Mouse (Mus musculus): ENCODE measurements around the gene Zfp605. TPM values are rescaled to one million over a fixed set of nuclear protein-coding genes. Genes with fewer than 3 reads are reported as not detected.

Zfp605 gene
- polyA plus RNA-seq, 1 experiment = 2.1 TPM

GRCm38 (mm10) chr5:110139325-110139724, 29.4 kb downstream of the Zfp605 start:
- peaks cover 5% of the 10 kb centered on the region for H3K36me3 ChIP-seq (ENCODE audit: control insufficient read depth, insufficient read depth)
- H3K79me2 ChIP-seq (ENCODE audit: control insufficient read depth, insufficient read depth) = peaks cover 12% of the 10 kb centered on the region
- H3K4me3 ChIP-seq = no peak overlapping the region
- no peaks in the 10 kb centered on the region for H3K27me3 ChIP-seq (ENCODE audit: control insufficient read depth, insufficient read depth, insufficient read length)
- no peak for TF ChIP-seq MYOD1 (IDR thresholded peaks at IDR 0.05; ENCODE audit: control insufficient read depth in 1 of 3, insufficient read length in 2 of 3, low read depth in 2 of 3)
- TF ChIP-seq MAX (IDR thresholded peaks at IDR 0.05; ENCODE audit: low read depth) = no peak
- no peak for TF ChIP-seq E2F4 (IDR thresholded peaks at IDR 0.05; ENCODE audit: insufficient read depth)
- TF ChIP-seq REST (IDR thresholded peaks at IDR 0.05; ENCODE audit: insufficient read depth, insufficient read length) = no peak
- TF ChIP-seq MYOG (IDR thresholded peaks at IDR 0.05; ENCODE audit: control insufficient read depth in 1 of 3, insufficient read depth in 1 of 3, insufficient read length in 2 of 3, low read depth in 2 of 3) = no peak
- TF ChIP-seq SRF (IDR thresholded peaks at IDR 0.05; ENCODE audit: control insufficient read depth, insufficient read length, low read depth) = no peak
- TF ChIP-seq CEBPB (IDR thresholded peaks at IDR 0.05; ENCODE audit: insufficient read depth, poor library complexity, severe bottlenecking) = no peak
- no peak for TF ChIP-seq POLR2AphosphoS2 (IDR thresholded peaks at IDR 0.05; ENCODE audit: insufficient read length, low read depth)
- no peak for TF ChIP-seq TCF3 (IDR thresholded peaks at IDR 0.05; ENCODE audit: insufficient read length, low read depth)
- TF ChIP-seq USF1 (IDR thresholded peaks at IDR 0.05; ENCODE audit: low read depth) = no peak
- TF ChIP-seq POLR2A (IDR thresholded peaks at IDR 0.05; ENCODE audit: insufficient read length, low read depth) = no peak
- no peak for TF ChIP-seq TCF12 (IDR thresholded peaks at IDR 0.05; ENCODE audit: insufficient read depth, poor library complexity, severe bottlenecking)
- H3K4me2 ChIP-seq (ENCODE audit: low read depth) = no peak overlapping the region
- H3ac ChIP-seq (ENCODE audit: control insufficient read depth, insufficient read length) = no peak overlapping the region

DNA sequence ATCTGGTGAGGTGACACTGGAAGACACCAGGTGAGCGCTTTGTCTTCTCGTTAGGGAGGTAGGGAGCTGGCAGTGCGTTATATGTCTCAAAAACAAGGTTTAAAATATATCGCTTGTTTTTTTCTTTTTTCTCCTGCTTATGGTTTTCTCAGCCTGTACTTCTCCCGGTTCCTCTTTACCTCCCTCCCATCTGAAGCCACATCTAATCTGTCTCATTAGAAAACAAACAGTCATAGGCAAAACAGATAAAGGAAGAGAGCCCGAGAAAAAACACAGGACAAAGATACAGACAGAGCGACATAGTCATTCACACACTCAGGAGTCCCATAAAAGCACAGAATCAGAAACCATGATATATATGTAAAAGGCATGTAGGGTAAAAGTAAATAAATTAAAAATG, 30.5 kb downstream of the Zfp605 start:
- Histone ChIP-seq H3K79me2 (ENCODE audit: control insufficient read depth, insufficient read depth) (peaks cover 12% of the 10 kb centered on the region), H3K4me3 (no peak overlapping the region), H3K27me3 (ENCODE audit: control insufficient read depth, insufficient read depth, insufficient read length) (no peaks in the 10 kb centered on the region), H3K36me3 (ENCODE audit: control insufficient read depth, insufficient read depth) (peaks cover 10% of the 10 kb centered on the region), H3K4me2 (ENCODE audit: low read depth) (no peak overlapping the region), H3ac (ENCODE audit: control insufficient read depth, insufficient read length) (no peak overlapping the region)
- no peak for TF ChIP-seq TCF12 (IDR thresholded peaks at IDR 0.05; ENCODE audit: insufficient read depth, poor library complexity, severe bottlenecking)
- TF ChIP-seq REST (IDR thresholded peaks at IDR 0.05; ENCODE audit: insufficient read depth, insufficient read length) = no peak
- TF ChIP-seq E2F4 (IDR thresholded peaks at IDR 0.05; ENCODE audit: insufficient read depth) = no peak
- TF ChIP-seq USF1 (IDR thresholded peaks at IDR 0.05; ENCODE audit: low read depth) = no peak
- TF ChIP-seq POLR2AphosphoS2 (IDR thresholded peaks at IDR 0.05; ENCODE audit: insufficient read length, low read depth) = no peak
- no peak for TF ChIP-seq CEBPB (IDR thresholded peaks at IDR 0.05; ENCODE audit: insufficient read depth, poor library complexity, severe bottlenecking)
- TF ChIP-seq POLR2A (IDR thresholded peaks at IDR 0.05; ENCODE audit: insufficient read length, low read depth) = no peak
- no peak for TF ChIP-seq MYOD1 (IDR thresholded peaks at IDR 0.05; ENCODE audit: control insufficient read depth in 1 of 3, insufficient read length in 2 of 3, low read depth in 2 of 3)
- TF ChIP-seq MYOG (IDR thresholded peaks at IDR 0.05; ENCODE audit: control insufficient read depth in 1 of 3, insufficient read depth in 1 of 3, insufficient read length in 2 of 3, low read depth in 2 of 3) = no peak
- TF ChIP-seq TCF3 (IDR thresholded peaks at IDR 0.05; ENCODE audit: insufficient read length, low read depth) = no peak
- no peak for TF ChIP-seq MAX (IDR thresholded peaks at IDR 0.05; ENCODE audit: low read depth)
- no peak for TF ChIP-seq SRF (IDR thresholded peaks at IDR 0.05; ENCODE audit: control insufficient read depth, insufficient read length, low read depth)

- Histone ChIP-seq H3ac (ENCODE audit: control insufficient read depth, insufficient read length) (no peak overlapping the region), H3K4me2 (ENCODE audit: low read depth) (no peak overlapping the region), H3K27me3 (ENCODE audit: control insufficient read depth, insufficient read depth, insufficient read length) (no peaks in the 10 kb centered on the region), H3K79me2 (ENCODE audit: control insufficient read depth, insufficient read depth) (no peaks in the 10 kb centered on the region), H3K4me3 (no peak overlapping the region), H3K36me3 (ENCODE audit: control insufficient read depth, insufficient read depth) (peaks cover 23% of the 10 kb centered on the region)
- TF ChIP-seq MAX (IDR thresholded peaks at IDR 0.05; ENCODE audit: low read depth) (no peak), E2F4 (IDR thresholded peaks at IDR 0.05; ENCODE audit: insufficient read depth) (no peak), USF1 (IDR thresholded peaks at IDR 0.05; ENCODE audit: low read depth) (no peak), SRF (IDR thresholded peaks at IDR 0.05; ENCODE audit: control insufficient read depth, insufficient read length, low read depth) (no peak), MYOG (IDR thresholded peaks at IDR 0.05; ENCODE audit: control insufficient read depth in 1 of 3, insufficient read depth in 1 of 3, insufficient read length in 2 of 3, low read depth in 2 of 3) (no peak), POLR2A (IDR thresholded peaks at IDR 0.05; ENCODE audit: insufficient read length, low read depth) (no peak), CEBPB (IDR thresholded peaks at IDR 0.05; ENCODE audit: insufficient read depth, poor library complexity, severe bottlenecking) (no peak), POLR2AphosphoS2 (IDR thresholded peaks at IDR 0.05; ENCODE audit: insufficient read length, low read depth) (no peak), TCF12 (IDR thresholded peaks at IDR 0.05; ENCODE audit: insufficient read depth, poor library complexity, severe bottlenecking) (no peak)
Measured at GRCm38 (mm10) chr5:110142309-110142708, 32.4 kb downstream of the Zfp605 start.

- Histone ChIP-seq H3K4me2 (ENCODE audit: low read depth) (no peak overlapping the region), H3ac (ENCODE audit: control insufficient read depth, insufficient read length) (no peak overlapping the region), H3K27me3 (ENCODE audit: control insufficient read depth, insufficient read depth, insufficient read length) (no peaks in the 10 kb centered on the region), H3K36me3 (ENCODE audit: control insufficient read depth, insufficient read depth) (peaks cover 23% of the 10 kb centered on the region), H3K4me3 (no peak overlapping the region), H3K79me2 (ENCODE audit: control insufficient read depth, insufficient read depth) (no peaks in the 10 kb centered on the region)
- TF ChIP-seq USF1 (IDR thresholded peaks at IDR 0.05; ENCODE audit: low read depth) = no peak
- no peak for TF ChIP-seq E2F4 (IDR thresholded peaks at IDR 0.05; ENCODE audit: insufficient read depth)
- no peak for TF ChIP-seq SRF (IDR thresholded peaks at IDR 0.05; ENCODE audit: control insufficient read depth, insufficient read length, low read depth)
- TF ChIP-seq MYOG (IDR thresholded peaks at IDR 0.05; ENCODE audit: control insufficient read depth in 1 of 3, insufficient read depth in 1 of 3, insufficient read length in 2 of 3, low read depth in 2 of 3) = no peak
- TF ChIP-seq POLR2AphosphoS2 (IDR thresholded peaks at IDR 0.05; ENCODE audit: insufficient read length, low read depth) = no peak
- no peak for TF ChIP-seq REST (IDR thresholded peaks at IDR 0.05; ENCODE audit: insufficient read depth, insufficient read length)
- no peak for TF ChIP-seq MYOD1 (IDR thresholded peaks at IDR 0.05; ENCODE audit: control insufficient read depth in 1 of 3, insufficient read length in 2 of 3, low read depth in 2 of 3)
- TF ChIP-seq POLR2A (IDR thresholded peaks at IDR 0.05; ENCODE audit: insufficient read length, low read depth) = no peak
- no peak for TF ChIP-seq CEBPB (IDR thresholded peaks at IDR 0.05; ENCODE audit: insufficient read depth, poor library complexity, severe bottlenecking)
Measured at GRCm38 (mm10) chr5:110143007-110143406, 33.1 kb downstream of the Zfp605 start.

Measured in myocyte (in vitro differentiated cells).